Mouse (Mus musculus) kidney, adult 10 weeks (tissue): ENCODE data around the gene Slc12a7. TPM values are rescaled to one million over a fixed set of nuclear protein-coding genes. Genes with fewer than 3 reads are reported as not detected.

Experiments used
- polyA plus RNA-seq: library from polyadenylated mRNA; stranded (reverse); fragments of 350-450 nt; fragmentation: Illumina TruSeq; extraction: RNeasy Lipid Tissue Mini Kit (QIAGEN cat#74804); gene quantifications from one replicate; pipeline ENCODE4 v1.2.3, GENCODE M21; 2014; ENCODE audit warnings: low read depth, low replicate concordance

The Slc12a7 gene
- 9.5 TPM for polyA plus RNA-seq

GRCm38 (mm10) chr13:73732742-73733700 lies at the start of gene Slc12a7:
TSS of gene Slc12a7 (plus strand) at chr13:73733094.

GRCm38 (mm10) chr13:73704694-73705325 lies 28.1 kb upstream of the Slc12a7 start, which contains the start of gene Slc6a19:
TSS of gene Slc6a19 (minus strand) at chr13:73704865.

GRCm38 (mm10) chr13:73847465-73847836 lies 114.6 kb downstream of the Slc12a7 start, which contains the start of gene Nkd2:
TSS of gene Nkd2 (minus strand) at chr13:73847631.

Other genes starting within 250 kb of the Slc12a7 start
- gene Slc6a3, start 196.3 kb upstream of the Slc12a7 start, polyA plus RNA-seq, result not detected
- 87.5 TPM for gene Clptm1l, start 129.1 kb upstream of the Slc12a7 start, polyA plus RNA-seq
- gene Tert, start 106.2 kb upstream of the Slc12a7 start, polyA plus RNA-seq, result 1.1 TPM
- gene Slc6a18, start 55.1 kb upstream of the Slc12a7 start, polyA plus RNA-seq, result 486 TPM
- 149 TPM for gene Slc6a19, start 28.2 kb upstream of the Slc12a7 start, polyA plus RNA-seq
- 0.53 TPM for gene Nkd2, start 114.5 kb downstream of the Slc12a7 start, polyA plus RNA-seq
- gene Trip13, start 204.7 kb downstream of the Slc12a7 start, polyA plus RNA-seq, result 0.97 TPM
- 12.2 TPM for gene Brd9, start 204.7 kb downstream of the Slc12a7 start, polyA plus RNA-seq
- gene Zdhhc11, start 230.8 kb downstream of the Slc12a7 start, polyA plus RNA-seq, result not detected